16 mouse cellular contexts compared by ENCODE assay signal in genomic region chr2:181072403-181072714, GRCm38 (mm10). TPM values are rescaled to one million over a fixed set of nuclear protein-coding genes. Genes with fewer than 3 reads are reported as not detected.
DNase-seq lines count a peak whose midpoint lies in the region; ATAC-seq and TF ChIP-seq lines count a peak whose summit lies in the region.
"Had no signal": no experiment of that assay in that cellular context is flagged by ENCODE, and none has a peak within 500 bp of the region (broad histone marks: within the 10 kb centered on the region; RNA-seq: fewer than 3 reads in every experiment).

No protein-coding gene starts in this region.

- no peaks in the 10 kb centered on the region for H3K36me3 ChIP-seq in kidney, embryonic 14.5 days (ENCODE audit: control insufficient read depth, insufficient read depth, low read length)
- H3K36me3 ChIP-seq in kidney, adult 2 months (ENCODE audit: control insufficient read depth, insufficient read depth, low read length) = no peaks in the 10 kb centered on the region
- H3K36me3 ChIP-seq in neural tube, embryonic 11.5 days (ENCODE audit: control insufficient read depth, insufficient read depth, low read length) = no peaks in the 10 kb centered on the region
- no peaks in the 10 kb centered on the region for H3K36me3 ChIP-seq in neural tube, embryonic 14.5 days (ENCODE audit: control insufficient read depth, insufficient read depth, low read length)
- H3K36me3 ChIP-seq: embryonic facial prominence, embryonic 12.5 days; G1E; heart, embryonic 10.5 days; limb, embryonic 12.5 days had no signal

- no peak for DNase-seq in kidney, adult 2 months
- no peak for DNase-seq in neural tube, embryonic 11.5 days (ENCODE audit: low spot score)
- DNase-seq in neural tube, embryonic 10.5 days (ENCODE audit: extremely low spot score, low spot score) = no peak
- no peak for DNase-seq in cerebellum, adult 2 months
- DNase-seq in cerebellum, adult 9-11 months = no peak

- no peak overlapping the region for H3K9ac ChIP-seq in kidney, embryonic 14.5 days (ENCODE audit: low read depth, low read length)
- no peak overlapping the region for H3K9ac ChIP-seq in neural tube, embryonic 11.5 days (ENCODE audit: low read length)
- H3K9ac ChIP-seq in neural tube, embryonic 14.5 days (replicated peaks; ENCODE audit: low read depth, low read length) = no peak overlapping the region
- H3K9ac ChIP-seq: embryonic facial prominence, embryonic 12.5 days; limb, embryonic 12.5 days had no signal

- 3% methylated on average over 1 of the region's 1 CpGs for WGBS in kidney, embryonic 14.5 days
- WGBS in kidney, adult 2 months = 0% methylated on average over 1 of the region's 1 CpGs
- WGBS in neural tube, embryonic 11.5 days = 0% methylated on average over 1 of the region's 1 CpGs
- WGBS in neural tube, embryonic 14.5 days = 0% methylated on average over 1 of the region's 1 CpGs
- WGBS in cerebellum, adult 2 months = 0% methylated on average over 1 of the region's 1 CpGs

- H3K27ac ChIP-seq in kidney, embryonic 14.5 days (ENCODE audit: low read depth, low read length) = no peak overlapping the region
- no peak overlapping the region for H3K27ac ChIP-seq in kidney, adult 2 months (ENCODE audit: insufficient read depth, low read depth, low read length)
- no peak overlapping the region for H3K27ac ChIP-seq in neural tube, embryonic 11.5 days (ENCODE audit: low read depth, low read length)
- no peak overlapping the region for H3K27ac ChIP-seq in neural tube, embryonic 14.5 days (ENCODE audit: low read depth, low read length)
- H3K27ac ChIP-seq in cerebellum, adult 2 months (ENCODE audit: insufficient read depth, low read length) = no peak overlapping the region
- H3K27ac ChIP-seq: embryonic facial prominence, embryonic 12.5 days; heart, embryonic 10.5 days; limb, embryonic 12.5 days had no signal

- no peaks in the 10 kb centered on the region for H3K9me3 ChIP-seq in kidney, embryonic 14.5 days (ENCODE audit: control insufficient read depth, low read length)
- H3K9me3 ChIP-seq in neural tube, embryonic 11.5 days (ENCODE audit: control insufficient read depth, low read length) = no peaks in the 10 kb centered on the region
- no peaks in the 10 kb centered on the region for H3K9me3 ChIP-seq in neural tube, embryonic 14.5 days (ENCODE audit: control insufficient read depth, low read length)
- H3K9me3 ChIP-seq: embryonic facial prominence, embryonic 12.5 days; G1E; heart, embryonic 10.5 days; limb, embryonic 12.5 days had no signal

- 0 out of 2 replicates have a peak, but pooled peaks have one; percentile 16 for ATAC-seq in kidney, embryonic 14.5 days (ENCODE audit: low FRiP score, low TSS enrichment)
- ATAC-seq in neural tube, embryonic 11.5 days (ENCODE audit: insufficient read depth, low FRiP score, low TSS enrichment) = 0 out of 2 replicates have a peak, but pooled peaks have one; percentile 16
- ATAC-seq in megakaryocyte-erythroid progenitor cell, adult 5-6 weeks (replicated peaks; ENCODE audit: low FRiP score, low TSS enrichment, poor library complexity, severe bottlenecking) = peak; percentile 31; the same call in 1 of the 2 replicates
- peak; percentile 33 for ATAC-seq in neural tube, embryonic 14.5 days (ENCODE audit: low read depth)
- ATAC-seq: inflammation-experienced regulatory T-cells, adult 6 months had no signal

- TF ChIP-seq POLR2A in kidney, adult 2 months (IDR thresholded peaks at IDR 0.05; ENCODE audit: low read depth, low read length) = no peak
- no peak for TF ChIP-seq POLR2A in cerebellum, adult 2 months (IDR thresholded peaks at IDR 0.05; ENCODE audit: borderline replicate concordance, insufficient read depth, low read length)

- no peaks in the 10 kb centered on the region for H3K4me1 ChIP-seq in kidney, embryonic 14.5 days (ENCODE audit: control insufficient read depth, insufficient read depth, low read length)
- H3K4me1 ChIP-seq in kidney, adult 2 months (ENCODE audit: control insufficient read depth, insufficient read depth, low read length) = no peaks in the 10 kb centered on the region
- H3K4me1 ChIP-seq in neural tube, embryonic 11.5 days (ENCODE audit: control insufficient read depth, insufficient read depth, low read length) = no peaks in the 10 kb centered on the region
- no peaks in the 10 kb centered on the region for H3K4me1 ChIP-seq in neural tube, embryonic 14.5 days (ENCODE audit: control insufficient read depth, insufficient read depth, low read length)
- H3K4me1 ChIP-seq in cerebellum, adult 2 months (ENCODE audit: control insufficient read depth, insufficient read depth, low read length) = peaks cover 3% of the 10 kb centered on the region; the same call in 1 of the 2 replicates
- H3K4me1 ChIP-seq: embryonic facial prominence, embryonic 12.5 days; heart, embryonic 10.5 days; limb, embryonic 12.5 days had no signal

- H3K4me2 ChIP-seq in kidney, embryonic 14.5 days (replicated peaks; ENCODE audit: low read depth, low read length) = no peak overlapping the region
- H3K4me2 ChIP-seq in neural tube, embryonic 11.5 days (ENCODE audit: low read depth) = no peak overlapping the region
- no peak overlapping the region for H3K4me2 ChIP-seq in neural tube, embryonic 14.5 days (ENCODE audit: low read depth, low read length)
- H3K4me2 ChIP-seq: embryonic facial prominence, embryonic 12.5 days; limb, embryonic 12.5 days had no signal

- H3K4me3 ChIP-seq in kidney, embryonic 14.5 days (ENCODE audit: low read length) = no peak overlapping the region
- H3K4me3 ChIP-seq in kidney, adult 2 months (ENCODE audit: insufficient read depth, low read depth, low read length) = no peak overlapping the region
- no peak overlapping the region for H3K4me3 ChIP-seq in neural tube, embryonic 11.5 days (ENCODE audit: low read depth, low read length)
- H3K4me3 ChIP-seq in neural tube, embryonic 14.5 days (ENCODE audit: low read depth, low read length) = no peak overlapping the region
- H3K4me3 ChIP-seq in cerebellum, adult 2 months (replicated peaks; ENCODE audit: insufficient read depth, low read depth, low read length) = no peak overlapping the region
- H3K4me3 ChIP-seq: embryonic facial prominence, embryonic 12.5 days; heart, embryonic 10.5 days; limb, embryonic 12.5 days had no signal

- H3K27me3 ChIP-seq in kidney, embryonic 14.5 days (ENCODE audit: control insufficient read depth, insufficient read depth, low read length) = no peaks in the 10 kb centered on the region
- H3K27me3 ChIP-seq in kidney, adult 2 months (replicated peaks; ENCODE audit: control insufficient read depth, insufficient read depth, low read length) = no peaks in the 10 kb centered on the region
- no peaks in the 10 kb centered on the region for H3K27me3 ChIP-seq in neural tube, embryonic 11.5 days (ENCODE audit: control insufficient read depth, insufficient read depth, low read length)
- H3K27me3 ChIP-seq in neural tube, embryonic 14.5 days (ENCODE audit: control insufficient read depth, insufficient read depth, low read length) = no peaks in the 10 kb centered on the region
- H3K27me3 ChIP-seq in cerebellum, adult 2 months (ENCODE audit: control insufficient read depth, insufficient read depth, low read length) = no peaks in the 10 kb centered on the region
- H3K27me3 ChIP-seq: embryonic facial prominence, embryonic 12.5 days; limb, embryonic 12.5 days had no signal

- TF ChIP-seq CTCF in kidney, adult 2 months (conservative IDR thresholded peaks at IDR 0.05; ENCODE audit: insufficient read depth, insufficient read length, low read depth, low read length) = no peak
- TF ChIP-seq CTCF in cerebellum, adult 2 months (IDR thresholded peaks at IDR 0.05; ENCODE audit: borderline replicate concordance, insufficient read depth, low read depth, low read length) = no peak

RNA-seq across cellular contexts. Expression of gene Chrna4, which starts 29.0 kb away (rescaled TPM):
- 3.8 and 5.3 TPM in 2 replicates for polyA plus RNA-seq in kidney, embryonic 14.5 days (2014; fragmentation: Nextera tagmentation; extraction: Ambion mirVana)
- polyA plus RNA-seq in kidney, adult 2 months (2012; rRNA removed) = 37.8 and 42.6 TPM in 2 replicates
- 61.4 and 68.5 TPM in 2 replicates for polyA plus RNA-seq in neural tube, embryonic 11.5 days (2014; fragmentation: Nextera tagmentation; extraction: Ambion mirVana)
- total RNA-seq in megakaryocyte-erythroid progenitor cell, adult 5-6 weeks (2014; fragmentation: Nextera tagmentation) = not detected in 2 replicates
- not detected in 2 replicates for total RNA-seq in megakaryocyte-erythroid progenitor cell, adult 5-6 weeks (2017)
- polyA plus RNA-seq in neural tube, embryonic 14.5 days (2014; fragmentation: Nextera tagmentation; extraction: Ambion mirVana) = 62.4 and 62.8 TPM in 2 replicates
- polyA plus RNA-seq in cerebellum, adult 2 months (2012; rRNA removed) = 10.1 and 14.4 TPM in 2 replicates
- total RNA-seq: monocyte, adult 5-6 weeks had no signal
- polyA plus RNA-seq: CD4-positive, CD25-positive, alpha-beta regulatory T cell, adult 4 months; G1E; inflammation-experienced regulatory T-cells, adult 6 months; lung, adult 2 months had no signal
